Mouse (Mus musculus) neutrophil, adult 65 days (primary cell): ENCODE measurements around the gene Ngfr. TPM values are rescaled to one million over a fixed set of nuclear protein-coding genes. Genes with fewer than 3 reads are reported as not detected.

Source experiments
- total RNA-seq: library from RNA; stranded (reverse); gene quantifications from 2 replicates; pipeline ENCODE4 v1.2.4, GENCODE M21; 2023

Gene Ngfr
- total RNA-seq: 0.11 and 0.22 TPM in 2 replicates

GRCm38 (mm10) chr11:95587423-95587951 is at the start of gene Ngfr:
Gene Ngfr, minus strand, starts transcription at chr11:95587735.

Other genes with a start within 250 kb of the Ngfr start
- 45.8 and 63.5 TPM in 2 replicates for gene Slc35b1, start 203.0 kb downstream of the Ngfr start, total RNA-seq
- 117 and 133 TPM in 2 replicates for gene Spop, start 173.7 kb downstream of the Ngfr start, total RNA-seq
- not detected in 2 replicates for gene Nxph3, start 73.2 kb downstream of the Ngfr start, total RNA-seq
- 7.1 and 19.2 TPM in 2 replicates for gene Phb, start 79.2 kb upstream of the Ngfr start, total RNA-seq
- gene Zfp652, start 124.9 kb upstream of the Ngfr start, total RNA-seq: 59.2 and 69.1 TPM in 2 replicates
- 1.8 and 3.9 TPM in 2 replicates for gene B130006D01Rik, start 135.9 kb upstream of the Ngfr start, total RNA-seq
- 200 and 210 TPM in 2 replicates for gene Phospho1, start 236.8 kb upstream of the Ngfr start, total RNA-seq
- 16.3 and 25.1 TPM in 2 replicates for gene Gngt2, start 249.5 kb upstream of the Ngfr start, total RNA-seq